Mouse (Mus musculus) CH12.LX (cell line): Measurements from ENCODE around the gene Timp3.

ENCODE experiments used
- CHD2 ChIP-seq: IDR thresholded peaks from 2 replicates; pipeline ENCODE4 v1.6.1; 2011; ENCODE audit warnings: low read length, improper control_type of control experiment
- CTCF ChIP-seq, 2 experiments: IDR thresholded peaks in 1 of 2; conservative IDR thresholded peaks in 1 of 2; 2 replicates each; pipeline ENCODE4 v1.5.1; 2011 to 2012; ENCODE audit warnings: low read depth in 2 of 2, low read length in 2 of 2, improper control_type of control experiment in 1 of 2, inconsistent platforms in 1 of 2, mild to moderate bottlenecking in 1 of 2, moderate library complexity in 1 of 2
- EP300 ChIP-seq: IDR thresholded peaks from 2 replicates; pipeline ENCODE4 v1.6.1; 2011; ENCODE audit warnings: low read length, improper control_type of control experiment
- ETS1 ChIP-seq: conservative IDR thresholded peaks from 2 replicates; pipeline ENCODE4 v1.6.1; 2012; ENCODE audit warnings: low read depth, mild to moderate bottlenecking, inconsistent platforms, low read length, improper control_type of control experiment, moderate library complexity
- GABPA ChIP-seq: IDR thresholded peaks from 2 replicates; pipeline ENCODE4 v1.6.1; 2012; ENCODE audit warnings: low read depth, low read length, improper control_type of control experiment, inconsistent platforms; ENCODE audit not compliant: insufficient replicate concordance
- MAX ChIP-seq: IDR thresholded peaks from 2 replicates; pipeline ENCODE4 v1.6.1; 2011; ENCODE audit warnings: low read length, improper control_type of control experiment
- MAZ ChIP-seq: IDR thresholded peaks from 2 replicates; pipeline ENCODE4 v1.6.1; 2012; ENCODE audit warnings: low read depth, mild to moderate bottlenecking, inconsistent platforms, low read length, improper control_type of control experiment, moderate library complexity
- NELFE ChIP-seq: IDR thresholded peaks from 2 replicates; pipeline ENCODE4 v1.6.1; 2011; ENCODE audit warnings: low read depth, low read length, improper control_type of control experiment
- NRF1 ChIP-seq: IDR thresholded peaks from 2 replicates; pipeline ENCODE4 v1.6.1; 2014; ENCODE audit warnings: low read depth, mild to moderate bottlenecking, inconsistent platforms, low read length, improper control_type of control experiment, moderate library complexity
- POLR2A ChIP-seq: IDR thresholded peaks from 2 replicates; pipeline ENCODE4 v1.6.1; 2011; ENCODE audit warnings: low read depth, mild to moderate bottlenecking, improper control_type of control experiment, low read length
- ZC3H11A ChIP-seq: IDR thresholded peaks from 2 replicates; pipeline ENCODE4 v1.6.1; 2012; ENCODE audit warnings: low read depth, mild to moderate bottlenecking, inconsistent platforms, low read length, improper control_type of control experiment
- ZKSCAN1 ChIP-seq: IDR thresholded peaks from 2 replicates; pipeline ENCODE4 v1.6.1; 2012; ENCODE audit warnings: low read depth, inconsistent platforms, low read length, improper control_type of control experiment, borderline replicate concordance

GRCm38 (mm10) chr10:86336506-86336905 is 36.3 kb downstream of the Timp3 start:
- TF ChIP-seq NRF1 (no peak), ZC3H11A (no peak), POLR2A (no peak), CTCF (conservative IDR thresholded peaks at IDR 0.05 in 1 of 2, IDR thresholded peaks at IDR 0.05 in 1 of 2; ENCODE audit: low read depth in 2 of 2, low read length in 2 of 2) (no peak), EP300 (no peak), ZKSCAN1 (no peak), CHD2 (no peak), MAX (no peak), ETS1 (no peak), NELFE (no peak), GABPA (no peak), MAZ (no peak)
